ENCODE assay signal across 9 mouse cellular contexts in genomic region chr7:125772961-125773571, GRCm38 (mm10).
DNase-seq lines count a peak whose midpoint lies in the region; ATAC-seq lines count a peak whose summit lies in the region.
"Had no signal": no experiment of that assay in that cellular context is flagged by ENCODE, and none has a peak within 500 bp of the region (broad histone marks: within the 10 kb centered on the region; RNA-seq: fewer than 3 reads in every experiment).

No protein-coding gene starts in this region.

- no peak overlapping the region for H3K4me2 ChIP-seq in forebrain, embryonic 15.5 days (replicated peaks)
- H3K4me2 ChIP-seq: embryonic facial prominence, embryonic 13.5 days had no signal

- 0 out of 2 replicates have a peak overlapping the region, but pooled peaks have one; percentile 5 for H3K9ac ChIP-seq in forebrain, embryonic 15.5 days (replicated peaks)
- H3K9ac ChIP-seq: embryonic facial prominence, embryonic 13.5 days had no signal

- peaks cover 9% of the 10 kb centered on the region for H3K4me1 ChIP-seq in forebrain, embryonic 15.5 days
- H3K4me1 ChIP-seq: embryonic facial prominence, embryonic 13.5 days had no signal

- H3K27me3 ChIP-seq in forebrain, embryonic 15.5 days: no peaks in the 10 kb centered on the region
- H3K27me3 ChIP-seq: embryonic facial prominence, embryonic 13.5 days had no signal

- whole genome bisulfite sequencing in forebrain, embryonic 15.5 days: 64% methylated on average over 13 of the region's 13 CpGs

- DNase-seq in layer of hippocampus, adult 11-12 months (ENCODE audit: low spot score): peak; percentile 35
- no peak for DNase-seq in layer of hippocampus, adult 9-10 months (ENCODE audit: low spot score)
- DNase-seq in left cerebral cortex, postnatal 14 days (ENCODE audit: low spot score in 2 of 2): peak; percentile 39 to 66
- DNase-seq in right cerebral cortex, postnatal 10 days (ENCODE audit: low spot score in 2 of 2): peak; percentile 59 to 76
- DNase-seq in spleen, postnatal 14 days (ENCODE audit: low spot score in 2 of 2): no peak
- DNase-seq in embryo, embryonic 10 days (ENCODE audit: low spot score): no peak
- DNase-seq in B cell, adult 2 months: no peak

- intact Hi-C loops in left cerebral cortex, postnatal 14 days (cut with DNase I): no loop called here

- peak overlapping the region; percentile 74 for H3K27ac ChIP-seq in forebrain, embryonic 15.5 days (replicated peaks)
- H3K27ac ChIP-seq: embryonic facial prominence, embryonic 13.5 days had no signal

- H3K36me3 ChIP-seq in forebrain, embryonic 15.5 days: peaks cover 7% of the 10 kb centered on the region; the same call in 1 of the 2 replicates

- H3K4me3 ChIP-seq in forebrain, embryonic 15.5 days: no peak overlapping the region
- H3K4me3 ChIP-seq: embryonic facial prominence, embryonic 13.5 days had no signal

- ATAC-seq in forebrain, embryonic 15.5 days (replicated peaks): peak; percentile 32; the same call in 1 of the 2 replicates

- no peaks in the 10 kb centered on the region for H3K9me3 ChIP-seq in forebrain, embryonic 15.5 days
- H3K9me3 ChIP-seq: embryonic facial prominence, embryonic 13.5 days had no signal

Comparison
In these comparisons a context has a peak if more than half of its experiments do, and no peak if none do; other contexts are left out.
1. DNase-seq: peak in layer of hippocampus, adult 11-12 months (single experiment), left cerebral cortex, postnatal 14 days (2 of 2) and right cerebral cortex, postnatal 10 days (2 of 2); none in layer of hippocampus, adult 9-10 months (single experiment), spleen, postnatal 14 days (0 of 2), embryo, embryonic 10 days (single experiment) and B cell, adult 2 months (0 of 2).